Mouse (Mus musculus): Measurements from ENCODE around the gene Zmat5. TPM values are rescaled to one million over a fixed set of nuclear protein-coding genes. Genes with fewer than 3 reads are reported as not detected.

Gene Zmat5
- polyA plus RNA-seq, 1 experiment from 2014 or later, result 62.2 TPM

- H3K27ac ChIP-seq (replicated peaks), result no peak overlapping the region
- no peak for ATAC-seq (ENCODE audit: low FRiP score, low read depth)
- H3K4me1 ChIP-seq (replicated peaks), result peaks cover 32% of the 10 kb centered on the region
- H3K27me3 ChIP-seq, result peaks cover 42% of the 10 kb centered on the region
- H3K9ac ChIP-seq, result no peak overlapping the region
- no peaks in the 10 kb centered on the region for H3K36me3 ChIP-seq
- whole genome bisulfite sequencing, result 64% methylated on average over 6 of the region's 6 CpGs
- H3K9me3 ChIP-seq, result no peaks in the 10 kb centered on the region
- H3K4me3 ChIP-seq, result no peak overlapping the region
- peak overlapping the region; percentile 100; the same call in 1 of the 2 replicates for H3K4me2 ChIP-seq
These were observed 40.2 kb downstream of the Zmat5 start for GRCm38 (mm10) chr11:4744691-4745090.

- Histone ChIP-seq H3K27ac (replicated peaks) (no peak overlapping the region), H3K9me3 (no peaks in the 10 kb centered on the region), H3K4me3 (peak overlapping the region; percentile 61), H3K4me1 (replicated peaks) (peaks cover 32% of the 10 kb centered on the region), H3K4me2 (peak overlapping the region; percentile 100), H3K27me3 (peaks cover 48% of the 10 kb centered on the region), H3K36me3 (no peaks in the 10 kb centered on the region), H3K9ac (peak overlapping the region; percentile 56)
- ATAC-seq (ENCODE audit: low FRiP score, low read depth), result peak; percentile 24; the same call in 1 of the 2 replicates
- WGBS, result 0% methylated on average over 28 of the region's 39 CpGs
These were observed 41.5 kb downstream of the Zmat5 start for GRCm38 (mm10) chr11:4745969-4746368.

GRCm38 (mm10) chr11:4746733-4747132 lies 42.3 kb downstream of the Zmat5 start, which contains the start of gene Cabp7:
Cabp7 (minus strand) TSS chr11:4746778.
- H3K27me3 ChIP-seq, result peaks cover 52% of the 10 kb centered on the region

GRCm38 (mm10) chr11:4747285-4747684 lies 42.8 kb downstream of the Zmat5 start:
- Histone ChIP-seq H3K4me1 (replicated peaks) (peaks cover 32% of the 10 kb centered on the region), H3K27ac (replicated peaks) (no peak overlapping the region), H3K27me3 (peaks cover 54% of the 10 kb centered on the region), H3K9me3 (no peaks in the 10 kb centered on the region), H3K4me3 (peak overlapping the region; percentile 61), H3K9ac (peak overlapping the region; percentile 56), H3K36me3 (no peaks in the 10 kb centered on the region), H3K4me2 (peak overlapping the region; percentile 100)
- no peak for ATAC-seq (ENCODE audit: low FRiP score, low read depth)
- WGBS, result under 1% methylated on average over 12 of the region's 12 CpGs

More at GRCm38 (mm10) chr11:4746733-4747132, 42.3 kb downstream of the Zmat5 start, which contains the start of gene Cabp7:
- Histone ChIP-seq H3K36me3 (no peaks in the 10 kb centered on the region), H3K9ac (peak within 1 kb of the TSS; percentile 56), H3K9me3 (no peaks in the 10 kb centered on the region), H3K4me2 (peak within 1 kb of the TSS; percentile 100), H3K27ac (replicated peaks) (no peak within 1 kb of the TSS), H3K4me1 (replicated peaks) (peaks cover 32% of the 10 kb centered on the region), H3K4me3 (peak within 1 kb of the TSS; percentile 61)
- WGBS, result 0% methylated on average over 9 of the region's 73 CpGs
- peak; percentile 20; the same call in 1 of the 2 replicates for ATAC-seq (ENCODE audit: low FRiP score, low read depth)

- 20% methylated on average over 9 of the region's 9 CpGs for WGBS
- Histone ChIP-seq H3K9me3 (no peaks in the 10 kb centered on the region), H3K4me2 (no peak overlapping the region), H3K4me3 (no peak overlapping the region), H3K27ac (replicated peaks) (no peak overlapping the region), H3K27me3 (peaks cover 35% of the 10 kb centered on the region), H3K9ac (no peak overlapping the region), H3K36me3 (no peaks in the 10 kb centered on the region), H3K4me1 (replicated peaks) (peaks cover 38% of the 10 kb centered on the region)
- ATAC-seq (ENCODE audit: low FRiP score, low read depth), result no peak
These were observed 45.8 kb downstream of the Zmat5 start for GRCm38 (mm10) chr11:4750263-4750662.

GRCm38 (mm10) chr11:4752836-4753235 lies 48.4 kb downstream of the Zmat5 start:
- Histone ChIP-seq H3K36me3 (no peaks in the 10 kb centered on the region), H3K27ac (replicated peaks) (no peak overlapping the region), H3K27me3 (peaks cover 27% of the 10 kb centered on the region), H3K9ac (no peak overlapping the region), H3K9me3 (no peaks in the 10 kb centered on the region), H3K4me2 (no peak overlapping the region), H3K4me3 (no peak overlapping the region), H3K4me1 (replicated peaks) (peaks cover 22% of the 10 kb centered on the region)
- no peak for ATAC-seq (ENCODE audit: low FRiP score, low read depth)
- WGBS, result 28% methylated on average over 10 of the region's 10 CpGs

- Histone ChIP-seq H3K4me1 (replicated peaks) (peaks cover 17% of the 10 kb centered on the region; the same call in 1 of the 2 replicates), H3K27me3 (peaks cover 20% of the 10 kb centered on the region), H3K27ac (replicated peaks) (no peak overlapping the region), H3K4me2 (no peak overlapping the region), H3K4me3 (no peak overlapping the region), H3K36me3 (no peaks in the 10 kb centered on the region), H3K9ac (no peak overlapping the region), H3K9me3 (no peaks in the 10 kb centered on the region)
- WGBS, result 93% methylated on average over 3 of the region's 3 CpGs
- ATAC-seq (ENCODE audit: low FRiP score, low read depth), result no peak
These were observed 49.6 kb downstream of the Zmat5 start for GRCm38 (mm10) chr11:4754036-4754435.

- H3K27me3 ChIP-seq, result peaks cover 13% of the 10 kb centered on the region
- ATAC-seq (ENCODE audit: low FRiP score, low read depth), result no peak
- no peak overlapping the region for H3K27ac ChIP-seq (replicated peaks)
- no peaks in the 10 kb centered on the region for H3K9me3 ChIP-seq
- H3K4me2 ChIP-seq, result no peak overlapping the region
- WGBS, result 56% methylated on average over 11 of the region's 11 CpGs
- H3K9ac ChIP-seq, result no peak overlapping the region
- no peak overlapping the region for H3K4me3 ChIP-seq
- peaks cover 17% of the 10 kb centered on the region; the same call in 1 of the 2 replicates for H3K4me1 ChIP-seq (replicated peaks)
- no peaks in the 10 kb centered on the region for H3K36me3 ChIP-seq
These were observed 50.4 kb downstream of the Zmat5 start for GRCm38 (mm10) chr11:4754867-4755266.

- 79% methylated on average over 9 of the region's 9 CpGs for WGBS
- Histone ChIP-seq H3K4me1 (replicated peaks) (peaks cover 27% of the 10 kb centered on the region), H3K27ac (replicated peaks) (no peak overlapping the region), H3K9ac (no peak overlapping the region), H3K9me3 (no peaks in the 10 kb centered on the region), H3K27me3 (peaks cover 4% of the 10 kb centered on the region; the same call in 1 of the 2 replicates), H3K36me3 (no peaks in the 10 kb centered on the region), H3K4me2 (no peak overlapping the region), H3K4me3 (no peak overlapping the region)
- no peak for ATAC-seq (ENCODE audit: low FRiP score, low read depth)
These were observed 52.0 kb downstream of the Zmat5 start for GRCm38 (mm10) chr11:4756460-4756859.

GRCm38 (mm10) chr11:4756984-4757788 lies 52.7 kb downstream of the Zmat5 start:
- H3K4me2 ChIP-seq, result no peak overlapping the region
- 36% methylated on average over 11 of the region's 11 CpGs for WGBS
- no peak overlapping the region for H3K9ac ChIP-seq
- H3K4me1 ChIP-seq (replicated peaks), result peaks cover 34% of the 10 kb centered on the region
- H3K27ac ChIP-seq (replicated peaks), result no peak overlapping the region
- no peak overlapping the region for H3K4me3 ChIP-seq
- H3K27me3 ChIP-seq, result no peaks in the 10 kb centered on the region
- H3K9me3 ChIP-seq, result no peaks in the 10 kb centered on the region
- ATAC-seq (ENCODE audit: low FRiP score, low read depth), result no peak
- no peaks in the 10 kb centered on the region for H3K36me3 ChIP-seq

GRCm38 (mm10) chr11:4757789-4758158 lies 53.3 kb downstream of the Zmat5 start:
- no peaks in the 10 kb centered on the region for H3K9me3 ChIP-seq
- no peak overlapping the region for H3K9ac ChIP-seq
- peaks cover 38% of the 10 kb centered on the region for H3K4me1 ChIP-seq (replicated peaks)
- WGBS, result 19% methylated on average over 4 of the region's 4 CpGs
- ATAC-seq (ENCODE audit: low FRiP score, low read depth), result no peak
- H3K36me3 ChIP-seq, result no peaks in the 10 kb centered on the region
- H3K27ac ChIP-seq (replicated peaks), result no peak overlapping the region
- H3K4me2 ChIP-seq, result no peak overlapping the region
- no peak overlapping the region for H3K4me3 ChIP-seq
- no peaks in the 10 kb centered on the region for H3K27me3 ChIP-seq

- 13% methylated on average over 4 of the region's 4 CpGs for WGBS
- Histone ChIP-seq H3K9me3 (no peaks in the 10 kb centered on the region), H3K4me2 (no peak overlapping the region), H3K27ac (replicated peaks) (no peak overlapping the region), H3K4me1 (replicated peaks) (peaks cover 36% of the 10 kb centered on the region), H3K27me3 (no peaks in the 10 kb centered on the region), H3K36me3 (no peaks in the 10 kb centered on the region), H3K9ac (no peak overlapping the region), H3K4me3 (no peak overlapping the region)
- ATAC-seq (ENCODE audit: low FRiP score, low read depth), result peak; percentile 16; the same call in 1 of the 2 replicates
These were observed 56.0 kb downstream of the Zmat5 start for GRCm38 (mm10) chr11:4760438-4760837.

All from hindbrain, embryonic 15.5 days (tissue).